Mouse (Mus musculus): ENCODE results near the gene Arid5b.

Arid5b gene

DNA sequence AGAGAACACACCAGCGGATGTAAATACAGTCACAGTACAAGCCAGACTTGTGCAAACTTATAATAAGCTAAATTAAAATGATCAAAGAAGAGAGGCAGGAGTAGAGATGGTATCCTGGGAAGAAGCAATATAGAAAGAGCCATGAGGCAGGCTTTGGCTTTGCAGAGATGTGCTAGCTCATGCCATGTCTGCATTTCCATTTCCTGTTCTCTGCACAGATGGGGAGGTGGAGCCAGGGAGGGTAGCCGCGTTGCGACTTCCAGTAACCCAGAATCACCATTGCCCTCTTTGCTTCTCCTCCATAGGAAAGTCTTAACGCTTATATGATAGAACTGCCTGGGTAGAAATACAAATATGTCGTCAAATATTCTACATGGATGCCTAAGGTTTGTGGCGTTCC, 74.7 kb downstream of the Arid5b start:
- DNase-seq (ENCODE audit: inconsistent age in 2 of 2, low spot score in 1 of 2) = no peak

- no peak for DNase-seq (ENCODE audit: inconsistent age in 2 of 2, low spot score in 1 of 2)
Measured at GRCm38 (mm10) chr10:68203322-68203721, 75.2 kb downstream of the Arid5b start.

GRCm38 (mm10) chr10:68199440-68199839, 79.1 kb downstream of the Arid5b start:
- DNase-seq (ENCODE audit: inconsistent age in 2 of 2, low spot score in 1 of 2) = no peak

DNA sequence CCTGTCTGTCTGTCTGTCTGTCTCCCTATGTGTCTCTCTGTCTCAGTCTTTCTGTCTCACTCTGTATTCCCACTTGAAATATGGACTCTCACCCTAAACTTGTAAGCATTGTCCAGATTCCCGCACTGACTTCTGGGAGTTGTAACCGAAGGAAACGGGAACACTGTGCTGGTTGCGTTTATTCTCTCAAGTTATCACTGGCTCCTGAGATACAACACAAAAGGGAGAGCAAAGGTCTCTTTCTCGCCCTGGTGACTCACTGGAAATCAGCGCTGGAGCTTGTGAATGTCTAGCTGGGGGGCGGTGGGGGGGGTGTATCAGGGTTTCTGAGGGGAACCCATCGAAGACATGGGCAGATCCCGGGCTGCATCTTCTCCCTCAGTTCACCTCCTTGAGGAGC, 82.2 kb downstream of the Arid5b start:
- DNase-seq (ENCODE audit: inconsistent age in 2 of 2, low spot score in 1 of 2) = no peak

- peak in 1 of 2 experiments; percentile 54 for DNase-seq (ENCODE audit: inconsistent age in 2 of 2, low spot score in 1 of 2)
Measured at GRCm38 (mm10) chr10:68193561-68193960, 85.0 kb downstream of the Arid5b start.

DNA sequence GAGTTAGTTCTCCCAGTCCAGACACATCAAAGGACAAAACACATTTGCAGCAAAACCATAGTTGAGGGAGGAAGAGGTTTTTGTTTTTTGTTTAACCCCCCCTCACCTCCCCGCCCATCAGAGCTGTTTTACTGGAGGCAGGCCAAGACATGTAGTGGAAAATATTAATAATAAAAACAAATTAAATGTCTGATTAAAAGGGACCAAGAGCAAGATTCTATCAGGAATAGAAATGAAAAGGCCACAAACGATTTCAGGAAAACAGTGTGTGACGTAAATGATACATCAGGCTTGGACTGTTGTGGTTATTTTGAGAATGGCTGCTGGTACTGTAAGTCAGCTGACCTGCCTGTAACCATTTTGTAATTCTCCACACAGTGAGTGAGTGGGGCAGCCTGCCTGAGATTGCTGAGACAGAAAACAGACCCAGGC, 85.7 kb downstream of the Arid5b start:
- DNase-seq (ENCODE audit: inconsistent age in 2 of 2, low spot score in 1 of 2) = peak; percentile 20 to 79

GRCm38 (mm10) chr10:68191691-68192380, 86.7 kb downstream of the Arid5b start:
- peak; percentile 58 to 87 for DNase-seq (ENCODE audit: inconsistent age in 2 of 2, low spot score in 1 of 2)

DNA sequence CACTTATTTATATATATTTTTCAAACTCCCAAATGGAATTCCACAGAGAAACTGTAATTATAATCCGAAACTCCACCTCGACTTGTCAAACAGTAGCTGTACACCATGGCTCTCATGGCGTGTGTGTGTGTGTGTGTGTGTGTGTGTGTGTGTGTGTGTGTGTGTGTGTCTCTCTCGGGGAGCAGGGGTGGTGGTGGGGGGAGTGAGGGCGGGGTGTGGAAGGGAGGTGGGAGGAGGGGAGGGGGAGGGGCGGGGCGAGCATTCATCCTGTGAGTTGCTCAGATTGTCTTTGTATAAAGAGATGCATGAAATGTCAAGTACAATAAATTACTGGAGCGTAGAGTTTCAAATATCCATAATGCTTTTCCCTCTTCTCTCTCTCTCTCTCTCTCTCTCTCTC, 87.4 kb downstream of the Arid5b start:
- no peak for DNase-seq (ENCODE audit: inconsistent age in 2 of 2, low spot score in 1 of 2)

DNA sequence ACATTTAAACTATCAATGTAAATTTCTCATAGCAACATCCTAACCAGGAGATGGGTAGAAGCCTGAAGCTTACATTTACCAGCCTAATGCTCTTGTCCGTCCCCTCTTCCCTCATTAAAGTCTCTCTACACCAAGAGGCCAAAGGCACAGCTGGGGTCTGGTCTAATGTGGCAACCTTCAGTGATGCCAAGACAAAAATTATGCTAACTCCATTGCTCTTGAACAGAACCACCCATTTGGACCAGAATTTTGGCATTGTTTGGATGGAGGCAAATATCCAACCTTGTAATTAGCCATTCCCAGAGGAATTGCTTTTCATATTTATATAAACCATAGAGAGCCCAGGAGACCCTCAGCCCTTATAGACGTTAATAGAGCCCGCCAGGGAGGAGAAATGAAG, 88.7 kb downstream of the Arid5b start:
- DNase-seq (ENCODE audit: inconsistent age in 2 of 2, low spot score in 1 of 2) = no peak

GRCm38 (mm10) chr10:68183096-68183495, 95.4 kb downstream of the Arid5b start:
- no peak for DNase-seq (ENCODE audit: inconsistent age in 2 of 2, low spot score in 1 of 2)

- DNase-seq (ENCODE audit: inconsistent age in 2 of 2, low spot score in 1 of 2) = no peak
Measured at GRCm38 (mm10) chr10:68182266-68182665, 96.3 kb downstream of the Arid5b start.

DNA sequence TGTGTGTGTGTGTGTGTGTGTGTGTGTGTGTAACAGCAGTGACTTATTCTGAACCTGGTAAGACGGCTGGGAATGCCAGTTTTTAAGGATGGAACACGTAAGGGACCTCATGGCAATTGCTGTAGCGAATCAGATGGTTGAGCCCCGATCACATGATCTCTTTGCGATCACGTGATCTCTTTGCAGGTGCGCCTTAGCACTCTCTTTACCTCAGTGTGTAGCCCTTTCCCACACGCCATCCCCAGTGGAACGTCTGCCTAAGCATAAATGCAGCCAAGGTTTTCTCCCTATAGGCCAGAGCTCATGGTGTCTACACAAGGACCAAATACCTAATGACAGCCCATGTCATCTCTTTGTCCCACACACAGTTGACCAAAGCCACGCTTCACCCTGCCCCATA, 97.4 kb downstream of the Arid5b start:
- DNase-seq (ENCODE audit: inconsistent age in 2 of 2, low spot score in 1 of 2) = no peak

DNA sequence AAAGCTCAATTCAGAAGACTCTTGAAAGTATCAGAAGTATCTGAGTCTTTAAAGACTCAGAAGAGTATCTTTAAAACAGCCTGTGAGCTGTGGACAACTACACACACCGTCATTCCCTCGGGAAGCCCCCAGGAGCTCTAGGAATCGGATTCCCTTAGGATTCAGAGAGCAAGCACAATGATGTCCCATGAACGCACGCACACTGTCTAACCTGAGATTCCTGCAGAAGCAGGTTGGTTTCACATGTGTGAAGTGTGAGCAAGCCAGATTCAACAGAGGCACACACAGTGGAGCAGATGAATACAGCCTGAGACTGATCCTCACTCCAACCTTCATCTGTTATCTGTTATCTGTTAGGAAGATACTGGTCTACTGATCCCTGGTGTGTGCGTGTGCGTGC, 97.8 kb downstream of the Arid5b start:
- DNase-seq (ENCODE audit: inconsistent age in 2 of 2, low spot score in 1 of 2) = no peak

- DNase-seq (ENCODE audit: inconsistent age in 2 of 2, low spot score in 1 of 2) = no peak
Measured at GRCm38 (mm10) chr10:68180151-68180550, 98.4 kb downstream of the Arid5b start.

DNA sequence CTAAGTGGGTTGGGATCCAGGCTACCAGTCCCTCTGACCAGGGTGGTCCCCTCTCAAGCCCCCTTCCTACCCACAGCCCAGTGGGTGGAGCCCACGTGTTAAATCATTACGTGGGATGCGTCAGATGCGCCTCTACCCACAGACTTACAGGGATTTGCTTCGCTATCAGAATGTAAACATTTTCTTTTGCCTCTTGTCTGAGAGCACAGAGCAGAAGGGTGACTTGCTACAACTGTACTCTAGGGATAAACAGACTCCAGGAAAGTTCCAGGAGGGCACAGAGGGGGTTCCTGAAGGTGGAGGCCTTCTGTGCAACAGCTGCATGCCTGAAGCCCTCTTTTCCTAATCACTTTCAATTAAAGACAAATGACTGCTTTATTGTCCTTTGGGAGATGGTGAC, 98.8 kb downstream of the Arid5b start:
- DNase-seq (ENCODE audit: inconsistent age in 2 of 2, low spot score in 1 of 2) = no peak

DNA sequence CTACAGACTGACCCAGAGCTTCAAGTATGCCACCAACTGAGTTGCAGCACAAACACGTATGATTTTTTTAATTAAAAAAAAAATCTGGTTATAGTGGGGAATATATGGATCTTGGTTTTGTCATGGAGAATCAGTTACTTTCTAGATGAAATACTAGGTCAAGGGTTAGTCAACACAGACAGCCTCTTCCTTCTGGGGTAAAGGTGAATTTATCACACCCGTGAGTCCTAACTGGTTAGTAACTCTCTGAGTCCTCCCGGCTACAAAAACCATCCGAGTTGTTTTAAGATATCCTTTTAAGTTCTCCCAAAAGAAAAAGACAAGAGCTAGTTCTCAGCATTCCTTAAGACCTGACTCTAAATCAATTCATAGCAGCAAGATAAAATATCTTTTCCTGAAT, 99.2 kb downstream of the Arid5b start:
- DNase-seq (ENCODE audit: inconsistent age in 2 of 2, low spot score in 1 of 2) = no peak

- DNase-seq (ENCODE audit: inconsistent age in 2 of 2, low spot score in 1 of 2) = no peak
Measured at GRCm38 (mm10) chr10:68177697-68178485, 100.6 kb downstream of the Arid5b start.

GRCm38 (mm10) chr10:68175811-68176210, 102.7 kb downstream of the Arid5b start:
- no peak for DNase-seq (ENCODE audit: inconsistent age in 2 of 2, low spot score in 1 of 2)

GRCm38 (mm10) chr10:68173634-68174033, 104.9 kb downstream of the Arid5b start:
- DNase-seq (ENCODE audit: inconsistent age in 2 of 2, low spot score in 1 of 2) = no peak

GRCm38 (mm10) chr10:68172906-68173305, 105.6 kb downstream of the Arid5b start:
- no peak for DNase-seq (ENCODE audit: inconsistent age in 2 of 2, low spot score in 1 of 2)

GRCm38 (mm10) chr10:68171974-68172373, 106.6 kb downstream of the Arid5b start:
- no peak for DNase-seq (ENCODE audit: inconsistent age in 2 of 2, low spot score in 1 of 2)

- no peak for DNase-seq (ENCODE audit: inconsistent age in 2 of 2, low spot score in 1 of 2)
Measured at GRCm38 (mm10) chr10:68168613-68169012, 109.9 kb downstream of the Arid5b start.

Measured in adrenal gland, adult (tissue).